Mouse (Mus musculus): Measurements from ENCODE around the gene 1700088E04Rik.

GRCm38 (mm10) chr15:79143316-79143715 is 2.3 kb upstream of the 1700088E04Rik start:
- TF ChIP-seq CTCF (IDR thresholded peaks at IDR 0.05) (no peak), EP300 (IDR thresholded peaks at IDR 0.05) (no peak)
